Mouse (Mus musculus): ENCODE data around the gene Jarid2. TPM values are rescaled to one million over a fixed set of nuclear protein-coding genes. Genes with fewer than 3 reads are reported as not detected.

Gene Jarid2
- polyA plus RNA-seq, 1 experiment, result 0.74 TPM

- TF ChIP-seq GATA1 (IDR thresholded peaks at IDR 0.05; ENCODE audit: low read length) (no peak), TAL1 (IDR thresholded peaks at IDR 0.05; ENCODE audit: low read length) (no peak)
These were observed 961 bp upstream of the Jarid2 start for GRCm38 (mm10) chr13:44728145-44728880.

GRCm38 (mm10) chr13:44730146-44730864 is 1.0 kb downstream of the Jarid2 start:
- H3K4me1 ChIP-seq (ENCODE audit: control insufficient read depth), result peaks cover 46% of the 10 kb centered on the region
- H3K27me3 ChIP-seq (ENCODE audit: control insufficient read depth), result no peaks in the 10 kb centered on the region
- H3K9me3 ChIP-seq (ENCODE audit: control insufficient read depth, low read length), result no peaks in the 10 kb centered on the region
- peak overlapping the region; percentile 89 for H3K4me3 ChIP-seq (replicated peaks)
- H3K36me3 ChIP-seq (ENCODE audit: control insufficient read depth), result no peaks in the 10 kb centered on the region
- TF ChIP-seq GATA1 (IDR thresholded peaks at IDR 0.05; ENCODE audit: low read length), result no peak

More at GRCm38 (mm10) chr13:44728145-44728880, 961 bp upstream of the Jarid2 start:
- Histone ChIP-seq H3K27me3 (ENCODE audit: control insufficient read depth) (no peaks in the 10 kb centered on the region), H3K4me3 (replicated peaks) (no peak overlapping the region), H3K9me3 (ENCODE audit: control insufficient read depth, low read length) (no peaks in the 10 kb centered on the region), H3K4me1 (ENCODE audit: control insufficient read depth) (peaks cover 30% of the 10 kb centered on the region), H3K36me3 (ENCODE audit: control insufficient read depth) (no peaks in the 10 kb centered on the region)

GRCm38 (mm10) chr13:44730939-44731551 is 1.8 kb downstream of the Jarid2 start:
- Histone ChIP-seq H3K9me3 (ENCODE audit: control insufficient read depth, low read length) (no peaks in the 10 kb centered on the region), H3K27me3 (ENCODE audit: control insufficient read depth) (no peaks in the 10 kb centered on the region), H3K4me3 (replicated peaks) (peak overlapping the region; percentile 89), H3K4me1 (ENCODE audit: control insufficient read depth) (peaks cover 50% of the 10 kb centered on the region), H3K36me3 (ENCODE audit: control insufficient read depth) (no peaks in the 10 kb centered on the region)
- TF ChIP-seq GATA1 (IDR thresholded peaks at IDR 0.05; ENCODE audit: low read length) (no peak), TAL1 (IDR thresholded peaks at IDR 0.05; ENCODE audit: low read length) (no peak)

GRCm38 (mm10) chr13:44731727-44732441 is 2.6 kb downstream of the Jarid2 start:
- Histone ChIP-seq H3K4me1 (ENCODE audit: control insufficient read depth) (peaks cover 50% of the 10 kb centered on the region), H3K36me3 (ENCODE audit: control insufficient read depth) (no peaks in the 10 kb centered on the region), H3K27me3 (ENCODE audit: control insufficient read depth) (no peaks in the 10 kb centered on the region), H3K4me3 (replicated peaks) (peak overlapping the region; percentile 89), H3K9me3 (ENCODE audit: control insufficient read depth, low read length) (no peaks in the 10 kb centered on the region)
- no peak; the same call in 1 of the 2 replicates for TF ChIP-seq GATA1 (IDR thresholded peaks at IDR 0.05; ENCODE audit: low read length)
- no peak for TF ChIP-seq TAL1 (IDR thresholded peaks at IDR 0.05; ENCODE audit: low read length)

- H3K36me3 ChIP-seq (ENCODE audit: control insufficient read depth), result no peaks in the 10 kb centered on the region
- TF ChIP-seq TAL1 (IDR thresholded peaks at IDR 0.05; ENCODE audit: low read length) (no peak), GATA1 (IDR thresholded peaks at IDR 0.05; ENCODE audit: low read length) (no peak)
- H3K4me3 ChIP-seq (replicated peaks), result peak overlapping the region; percentile 89
- H3K27me3 ChIP-seq (ENCODE audit: control insufficient read depth), result no peaks in the 10 kb centered on the region
- no peaks in the 10 kb centered on the region for H3K9me3 ChIP-seq (ENCODE audit: control insufficient read depth, low read length)
- peaks cover 50% of the 10 kb centered on the region for H3K4me1 ChIP-seq (ENCODE audit: control insufficient read depth)
These were observed 3.2 kb downstream of the Jarid2 start for GRCm38 (mm10) chr13:44732442-44732974.

GRCm38 (mm10) chr13:44733036-44733372 is 3.7 kb downstream of the Jarid2 start:
- Histone ChIP-seq H3K9me3 (ENCODE audit: control insufficient read depth, low read length) (no peaks in the 10 kb centered on the region), H3K4me1 (ENCODE audit: control insufficient read depth) (peaks cover 50% of the 10 kb centered on the region), H3K27me3 (ENCODE audit: control insufficient read depth) (no peaks in the 10 kb centered on the region), H3K4me3 (replicated peaks) (peak overlapping the region; percentile 89), H3K36me3 (ENCODE audit: control insufficient read depth) (no peaks in the 10 kb centered on the region)
- TF ChIP-seq GATA1 (IDR thresholded peaks at IDR 0.05; ENCODE audit: low read length), result no peak
- no peak for TF ChIP-seq TAL1 (IDR thresholded peaks at IDR 0.05; ENCODE audit: low read length)

- H3K36me3 ChIP-seq (ENCODE audit: control insufficient read depth), result no peaks in the 10 kb centered on the region
- no peaks in the 10 kb centered on the region for H3K9me3 ChIP-seq (ENCODE audit: control insufficient read depth, low read length)
- TF ChIP-seq TAL1 (IDR thresholded peaks at IDR 0.05; ENCODE audit: low read length) (no peak), GATA1 (IDR thresholded peaks at IDR 0.05; ENCODE audit: low read length) (no peak)
- no peaks in the 10 kb centered on the region for H3K27me3 ChIP-seq (ENCODE audit: control insufficient read depth)
- peak overlapping the region; percentile 89 for H3K4me3 ChIP-seq (replicated peaks)
- H3K4me1 ChIP-seq (ENCODE audit: control insufficient read depth), result peaks cover 46% of the 10 kb centered on the region
These were observed 4.3 kb downstream of the Jarid2 start for GRCm38 (mm10) chr13:44733373-44734111.

GRCm38 (mm10) chr13:44734441-44734840 is 5.2 kb downstream of the Jarid2 start:
- Histone ChIP-seq H3K4me1 (ENCODE audit: control insufficient read depth) (peaks cover 40% of the 10 kb centered on the region), H3K36me3 (ENCODE audit: control insufficient read depth) (peaks cover 5% of the 10 kb centered on the region), H3K4me3 (replicated peaks) (peak overlapping the region; percentile 89), H3K9me3 (ENCODE audit: control insufficient read depth, low read length) (no peaks in the 10 kb centered on the region), H3K27me3 (ENCODE audit: control insufficient read depth) (no peaks in the 10 kb centered on the region)
- TF ChIP-seq GATA1 (IDR thresholded peaks at IDR 0.05; ENCODE audit: low read length) (no peak), TAL1 (IDR thresholded peaks at IDR 0.05; ENCODE audit: low read length) (no peak)

All from erythroblast, embryonic 14.5 days (primary cell).